Mouse (Mus musculus): ENCODE measurements around the gene Mapt.
"Not testable (repeated sequence)": the region's sequence is repeated elsewhere in the genome, so short reads cannot be mapped to it uniquely, and the experiment has no call there.

Gene Mapt

GRCm38 (mm10) chr11:104231041-104231911 lies at the start of gene Mapt:
Mapt (plus strand) TSS chr11:104231390.
- peak; percentile 56 to 75 for DNase-seq

- no peak for DNase-seq
These were observed 49.0 kb upstream of the Mapt start for GRCm38 (mm10) chr11:104182141-104182540.

GRCm38 (mm10) chr11:104186135-104186836 lies 44.9 kb upstream of the Mapt start, which contains the start of gene Sppl2c:
Sppl2c (plus strand) TSS chr11:104186327.
- no peak for DNase-seq

- DNase-seq: no peak
These were observed 44.4 kb upstream of the Mapt start for GRCm38 (mm10) chr11:104186837-104187150.

- DNase-seq: no peak
These were observed 43.4 kb upstream of the Mapt start for GRCm38 (mm10) chr11:104187766-104188165.

- no peak for DNase-seq
These were observed 41.2 kb upstream of the Mapt start for GRCm38 (mm10) chr11:104190008-104190407.

GRCm38 (mm10) chr11:104195382-104195781 lies 35.8 kb upstream of the Mapt start:
- DNase-seq: no peak

- DNase-seq: peak in 1 of 2 experiments; percentile 78
These were observed 35.4 kb upstream of the Mapt start for GRCm38 (mm10) chr11:104195791-104196190.

- DNase-seq: no peak
These were observed 33.3 kb upstream of the Mapt start for GRCm38 (mm10) chr11:104197861-104198260.

GRCm38 (mm10) chr11:104203271-104203670 lies 27.9 kb upstream of the Mapt start:
- DNase-seq: no peak

- DNase-seq: no peak
These were observed 24.6 kb upstream of the Mapt start for GRCm38 (mm10) chr11:104206573-104206972.

GRCm38 (mm10) chr11:104209041-104209440 lies 22.1 kb upstream of the Mapt start:
- no peak for DNase-seq

GRCm38 (mm10) chr11:104211251-104211650 lies 19.9 kb upstream of the Mapt start:
- no peak for DNase-seq

- DNase-seq: not testable (repeated sequence)
These were observed 17.1 kb upstream of the Mapt start for GRCm38 (mm10) chr11:104214128-104214527.

GRCm38 (mm10) chr11:104218075-104218474 lies 13.1 kb upstream of the Mapt start:
- DNase-seq: no peak

GRCm38 (mm10) chr11:104220291-104220690 lies 10.9 kb upstream of the Mapt start:
- DNase-seq: no peak

- no peak for DNase-seq
These were observed 9.4 kb upstream of the Mapt start for GRCm38 (mm10) chr11:104221751-104222150.

- no peak for DNase-seq
These were observed 7.9 kb upstream of the Mapt start for GRCm38 (mm10) chr11:104223301-104223700.

- DNase-seq: no peak
These were observed 1.8 kb upstream of the Mapt start for GRCm38 (mm10) chr11:104229391-104229790.

- no peak for DNase-seq
These were observed 968 bp upstream of the Mapt start for GRCm38 (mm10) chr11:104230066-104230778.

GRCm38 (mm10) chr11:104232141-104233061 lies 1.2 kb downstream of the Mapt start:
- DNase-seq: peak in 1 of 2 experiments; percentile 18

- no peak for DNase-seq
These were observed 1.9 kb downstream of the Mapt start for GRCm38 (mm10) chr11:104233101-104233500.
